ENCODE assay signal across 8 mouse cellular contexts in genomic region chr16:56716557-56717179, GRCm38 (mm10). TPM values are rescaled to one million over a fixed set of nuclear protein-coding genes. Genes with fewer than 3 reads are reported as not detected.
DNase-seq lines count a peak whose midpoint lies in the region; ATAC-seq and TF ChIP-seq lines count a peak whose summit lies in the region.

No protein-coding gene starts in this region.

- no peak for TF ChIP-seq EP300 in liver, embryonic 14.5 days (IDR thresholded peaks at IDR 0.05; ENCODE audit: low read depth)

- no peaks in the 10 kb centered on the region for H3K9me3 ChIP-seq in embryonic facial prominence, embryonic 14.5 days (ENCODE audit: control insufficient read depth, low read length)
- no peaks in the 10 kb centered on the region for H3K9me3 ChIP-seq in hindbrain, embryonic 13.5 days
- no peaks in the 10 kb centered on the region for H3K9me3 ChIP-seq in liver, embryonic 14.5 days (ENCODE audit: control insufficient read depth, low read length)
- H3K9me3 ChIP-seq in neural tube, embryonic 13.5 days = no peaks in the 10 kb centered on the region

- ATAC-seq in embryonic facial prominence, embryonic 14.5 days (ENCODE audit: low read depth) = peak; percentile 75
- ATAC-seq in hindbrain, embryonic 13.5 days (ENCODE audit: low FRiP score) = peak; percentile 86
- ATAC-seq in liver, embryonic 14.5 days (ENCODE audit: insufficient read depth) = peak; percentile 49
- ATAC-seq in neural tube, embryonic 13.5 days (ENCODE audit: low read depth) = peak; percentile 82

- peaks cover 10% of the 10 kb centered on the region; the same call in 1 of the 2 replicates for H3K4me1 ChIP-seq in embryonic facial prominence, embryonic 14.5 days (ENCODE audit: control insufficient read depth, insufficient read depth, low read length)
- peaks cover 27% of the 10 kb centered on the region for H3K4me1 ChIP-seq in hindbrain, embryonic 13.5 days (replicated peaks)
- peaks cover 27 to 29% of the 10 kb centered on the region in 2 experiments for H3K4me1 ChIP-seq in liver, embryonic 14.5 days (replicated peaks; ENCODE audit: control insufficient read depth in 2 of 2, insufficient read depth in 2 of 2, low read length in 1 of 2)
- H3K4me1 ChIP-seq in neural tube, embryonic 13.5 days (replicated peaks) = peaks cover 31% of the 10 kb centered on the region

- H3K27ac ChIP-seq in left cerebral cortex, adult 2 months = peak overlapping the region; percentile 95
- H3K27ac ChIP-seq in embryonic facial prominence, embryonic 14.5 days (replicated peaks; ENCODE audit: low read depth, low read length) = peak overlapping the region; percentile 99
- peak overlapping the region; percentile 98 for H3K27ac ChIP-seq in hindbrain, embryonic 13.5 days
- peak overlapping the region; percentile 87 for H3K27ac ChIP-seq in liver, embryonic 14.5 days
- peak overlapping the region; percentile 98 for H3K27ac ChIP-seq in neural tube, embryonic 13.5 days (replicated peaks)

- no peak for TF ChIP-seq CTCF in left cerebral cortex, adult 2 months (IDR thresholded peaks at IDR 0.05)
- TF ChIP-seq CTCF in liver, embryonic 14.5 days (IDR thresholded peaks at IDR 0.05; ENCODE audit: low read depth) = no peak

- H3K4me2 ChIP-seq in embryonic facial prominence, embryonic 14.5 days (ENCODE audit: low read depth, low read length) = peak overlapping the region; percentile 78
- peak overlapping the region; percentile 74 for H3K4me2 ChIP-seq in hindbrain, embryonic 13.5 days
- H3K4me2 ChIP-seq in liver, embryonic 14.5 days (ENCODE audit: low read depth) = peak overlapping the region; percentile 73
- H3K4me2 ChIP-seq in neural tube, embryonic 13.5 days = peak overlapping the region; percentile 85

- peak overlapping the region; percentile 91 for H3K9ac ChIP-seq in embryonic facial prominence, embryonic 14.5 days (ENCODE audit: low read depth, low read length)
- H3K9ac ChIP-seq in hindbrain, embryonic 13.5 days = peak overlapping the region; percentile 87
- H3K9ac ChIP-seq in liver, embryonic 14.5 days (replicated peaks) = peak overlapping the region; percentile 99
- peak overlapping the region; percentile 94 for H3K9ac ChIP-seq in neural tube, embryonic 13.5 days

- no peaks in the 10 kb centered on the region for H3K27me3 ChIP-seq in embryonic facial prominence, embryonic 14.5 days (replicated peaks; ENCODE audit: control insufficient read depth, insufficient read depth, low read length)
- no peaks in the 10 kb centered on the region for H3K27me3 ChIP-seq in hindbrain, embryonic 13.5 days
- no peaks in the 10 kb centered on the region for H3K27me3 ChIP-seq in liver, embryonic 14.5 days (ENCODE audit: control insufficient read depth, insufficient read depth, low read length)
- H3K27me3 ChIP-seq in neural tube, embryonic 13.5 days = no peaks in the 10 kb centered on the region

- intact Hi-C loops in left cerebral cortex, adult 2 months (cut with DNase I) = loop anchor here (1.0 kb wide), 1 partner anchor 405 kb away; the partner anchor contains the start of gene Tomm70a
- intact Hi-C loops in left cerebral cortex, postnatal 4 days (cut with DNase I) = no loop called here

- H3K4me3 ChIP-seq in left cerebral cortex, adult 2 months = peak overlapping the region; percentile 91
- H3K4me3 ChIP-seq in embryonic facial prominence, embryonic 14.5 days (ENCODE audit: low read depth, low read length) = peak overlapping the region; percentile 83
- peak overlapping the region; percentile 77 for H3K4me3 ChIP-seq in hindbrain, embryonic 13.5 days
- peak overlapping the region; percentile 72 to 92 for H3K4me3 ChIP-seq in liver, embryonic 14.5 days (ENCODE audit: insufficient read depth in 1 of 2, low read depth in 2 of 2, low read length in 2 of 2)
- H3K4me3 ChIP-seq in neural tube, embryonic 13.5 days = peak overlapping the region; percentile 80

- H3K36me3 ChIP-seq in embryonic facial prominence, embryonic 14.5 days (ENCODE audit: control insufficient read depth, insufficient read depth, low read length) = peaks cover 11% of the 10 kb centered on the region
- peaks cover 8% of the 10 kb centered on the region for H3K36me3 ChIP-seq in hindbrain, embryonic 13.5 days
- peaks cover 10% of the 10 kb centered on the region for H3K36me3 ChIP-seq in liver, embryonic 14.5 days (replicated peaks; ENCODE audit: control insufficient read depth, insufficient read depth, low read depth)
- H3K36me3 ChIP-seq in neural tube, embryonic 13.5 days = peaks cover 8% of the 10 kb centered on the region

- 0% methylated on average over 19 of the region's 38 CpGs for WGBS in embryonic facial prominence, embryonic 14.5 days
- WGBS in hindbrain, embryonic 13.5 days = under 1% methylated on average over 23 of the region's 38 CpGs
- under 1% methylated on average over 34 of the region's 38 CpGs for WGBS in liver, embryonic 14.5 days (ENCODE audit: insufficient replicate concordance)
- under 1% methylated on average over 29 of the region's 38 CpGs for WGBS in neural tube, embryonic 13.5 days

- DNase-seq in left cerebral cortex, adult 2 months (ENCODE audit: extremely low spot score in 1 of 2, low spot score in 2 of 2) = peak in 1 of 2 experiments; percentile 14
- DNase-seq in left cerebral cortex, postnatal 4 days = no peak
- DNase-seq in T-cell, adult 2 months (ENCODE audit: low spot score) = peak; percentile 4
- peak; percentile 36 for DNase-seq in embryonic facial prominence, embryonic 14.5 days (ENCODE audit: low spot score)
- DNase-seq in liver, embryonic 14.5 days (ENCODE audit: low read depth in 3 of 3, low spot score in 3 of 3) = peak in 1 of 3 experiments; percentile 42
- no peak for DNase-seq in retina, postnatal 1 day

RNA-seq across cellular contexts. Expression of gene Tfg, which starts 0.6 kb away (rescaled TPM):
- 10 to 100 TPM; 50.0 to 55.7 TPM for total RNA-seq in left cerebral cortex, adult 2 months (2021)
- total RNA-seq in left cerebral cortex, postnatal 4 days (2021) = 10 to 100 TPM; 85.5 to 91.4 TPM
- polyA plus RNA-seq in embryonic facial prominence, embryonic 14.5 days (2014; fragmentation: Nextera tagmentation; extraction: Ambion mirVana) = 157 and 159 TPM in 2 replicates
- 153 and 157 TPM in 2 replicates for polyA plus RNA-seq in hindbrain, embryonic 13.5 days (2015; fragmentation: Nextera tagmentation; extraction: Ambion mirVana)
- polyA plus RNA-seq in liver, embryonic 14.5 days (2012; rRNA removed) = 40.7 and 48.1 TPM in 2 replicates
- polyA plus RNA-seq in liver, embryonic 14.5 days (2014; fragmentation: Nextera tagmentation; extraction: Ambion mirVana) = 74.2 and 74.5 TPM in 2 replicates
- 164 and 174 TPM in 2 replicates for polyA plus RNA-seq in neural tube, embryonic 13.5 days (2015; fragmentation: Nextera tagmentation; extraction: Ambion mirVana)

Comparison
In these comparisons a context has a peak if more than half of its experiments do, and no peak if none do; other contexts are left out.
1. DNase-seq: peak in T-cell, adult 2 months (single experiment) and embryonic facial prominence, embryonic 14.5 days (single experiment); none in left cerebral cortex, postnatal 4 days (single experiment) and retina, postnatal 1 day (single experiment).
2. Peak in every context shown above with its lines, with median percentiles within 50 percentile points of each other: H3K27ac ChIP-seq, H3K4me3 ChIP-seq, ATAC-seq, H3K4me2 ChIP-seq and H3K9ac ChIP-seq.